Mouse (Mus musculus) heart, postnatal 0 days (tissue): ENCODE results near the gene Dhx58.

ENCODE experiments used
- CTCF ChIP-seq: IDR thresholded peaks from 2 replicates; pipeline ENCODE4 v1.5.1; 2016; ENCODE audit warnings: antibody characterized with exemption, control low read depth, low read depth
- EP300 ChIP-seq: IDR thresholded peaks from 2 replicates; pipeline ENCODE4 v1.6.1; 2016; ENCODE audit warnings: antibody characterized with exemption, low read depth

DNA sequence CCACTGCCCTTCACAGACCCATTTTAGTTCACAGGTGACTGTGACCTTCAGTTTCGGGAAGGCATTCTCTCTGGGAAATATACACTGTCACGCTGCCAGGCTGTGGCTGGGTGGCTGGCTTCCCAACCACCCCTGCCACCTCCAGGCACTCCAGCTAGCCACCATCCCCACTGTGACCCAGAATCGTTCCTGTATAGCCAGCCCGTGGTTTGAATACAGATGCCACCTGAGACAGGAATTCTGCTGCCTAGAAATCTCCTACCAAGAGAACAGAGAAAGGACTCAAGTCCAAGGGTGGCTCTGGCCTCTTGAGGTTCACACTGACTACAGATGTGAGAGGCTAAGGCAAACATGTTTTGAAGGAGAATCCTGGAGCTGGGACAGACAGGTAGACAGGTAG lies 14.8 kb upstream of the Dhx58 start:
- no peak for TF ChIP-seq CTCF
- TF ChIP-seq EP300, result no peak
